Mouse (Mus musculus) R1 (cell line): ENCODE results near the gene Arhgap19.

Source experiments
- DNase-seq: peaks from one replicate; pipeline ENCODE4 v3.0.0-alpha.2; 2018; ENCODE audit warnings: low read depth, low spot score

The Arhgap19 gene

DNA sequence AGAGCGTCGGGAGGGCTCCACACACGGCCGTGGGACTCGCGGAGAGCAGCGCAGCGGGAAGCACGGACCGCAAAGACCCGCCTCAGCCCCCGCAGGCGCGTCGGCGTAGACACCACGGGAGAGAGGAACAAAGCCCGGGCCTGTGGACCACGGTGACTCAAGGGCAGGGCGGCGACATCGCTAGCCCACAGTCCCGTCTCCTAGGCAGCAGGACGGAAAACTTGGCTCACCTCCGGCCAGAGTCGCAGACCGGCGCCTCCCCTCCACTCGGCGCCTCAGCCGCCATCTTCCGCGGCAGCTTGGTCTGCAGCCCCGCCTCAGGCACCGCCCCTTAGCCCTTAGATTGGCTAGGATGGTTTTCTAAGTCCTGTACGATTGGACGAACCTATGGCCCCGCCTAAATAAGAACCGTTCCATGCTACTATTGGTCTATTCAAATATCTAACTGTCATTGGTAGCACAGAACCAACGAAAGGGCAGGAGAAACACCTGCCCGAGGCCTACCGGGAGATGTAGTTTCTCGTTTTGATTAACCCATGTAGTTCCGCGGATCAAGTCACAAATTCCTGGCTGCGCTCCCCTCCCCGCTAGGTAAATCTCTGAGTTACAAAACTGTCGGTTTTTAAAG is at the start of gene Arhgap19:
TSS of gene Arhgap19 (minus strand) at position 306 of the 628 bp plus-strand sequence.
- peak; percentile 99 for DNase-seq

- DNase-seq: peak; percentile 59
Measured at GRCm38 (mm10) chr19:41850719-41851543, 49.1 kb upstream of the Arhgap19 start.

GRCm38 (mm10) chr19:41850021-41850718 is 48.3 kb upstream of the Arhgap19 start:
- no peak for DNase-seq

GRCm38 (mm10) chr19:41847992-41848851 is 46.4 kb upstream of the Arhgap19 start, which contains the start of gene Frat2:
TSS of gene Frat2 (minus strand) at chr19:41848132.
- peak; percentile 93 for DNase-seq

DNA sequence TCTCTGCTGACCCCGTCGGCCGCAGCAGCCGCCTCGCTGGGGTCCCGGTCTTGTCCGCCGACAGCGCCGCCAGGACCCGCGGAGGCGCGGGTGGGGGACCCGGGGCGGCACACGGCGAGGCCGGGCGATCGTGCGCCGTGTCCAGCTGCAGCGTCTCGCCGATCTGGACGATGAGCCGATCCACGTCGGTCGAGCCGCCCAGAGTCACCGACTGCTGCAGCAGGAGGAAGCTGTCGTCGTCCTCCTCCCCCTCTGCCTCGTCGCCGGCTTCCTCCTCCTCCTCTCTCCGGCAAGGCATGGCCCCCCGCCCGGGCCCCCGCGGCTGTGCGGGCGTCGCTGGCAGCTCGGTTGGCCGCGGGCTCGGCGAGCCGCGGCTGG is 45.8 kb upstream of the Arhgap19 start:
- DNase-seq: peak; percentile 69

GRCm38 (mm10) chr19:41847091-41847581 is 45.3 kb upstream of the Arhgap19 start:
- peak; percentile 31 for DNase-seq

GRCm38 (mm10) chr19:41846366-41847090 is 44.7 kb upstream of the Arhgap19 start:
- DNase-seq: no peak

DNA sequence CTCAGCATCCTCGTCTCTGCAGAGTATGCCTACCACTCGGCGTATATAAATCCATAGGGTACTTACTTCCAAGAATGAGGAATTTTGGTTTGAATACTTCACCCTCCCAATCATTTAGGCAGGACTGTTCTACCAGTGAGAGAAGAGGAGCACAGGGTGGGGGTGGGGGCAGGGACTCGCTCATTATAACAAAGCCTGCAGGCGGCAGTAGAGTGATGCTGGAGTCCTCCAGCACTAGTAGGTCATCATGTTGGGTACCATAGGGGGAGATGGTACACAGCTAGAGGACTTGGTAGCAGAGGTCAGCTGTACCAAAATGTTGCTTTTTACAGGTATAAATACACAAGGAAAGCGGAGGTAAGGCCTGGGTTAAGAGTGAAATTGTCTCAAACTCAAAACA is 42.5 kb upstream of the Arhgap19 start:
- DNase-seq: peak; percentile 64

- no peak for DNase-seq
Measured at GRCm38 (mm10) chr19:41842706-41843105, 40.9 kb upstream of the Arhgap19 start.

GRCm38 (mm10) chr19:41842196-41842595 is 40.3 kb upstream of the Arhgap19 start:
- DNase-seq: no peak

- no peak for DNase-seq
Measured at GRCm38 (mm10) chr19:41841105-41841750, 39.4 kb upstream of the Arhgap19 start.

- no peak for DNase-seq
Measured at GRCm38 (mm10) chr19:41839685-41840084, 37.8 kb upstream of the Arhgap19 start.

- no peak for DNase-seq
Measured at GRCm38 (mm10) chr19:41838808-41839207, 37.0 kb upstream of the Arhgap19 start.

DNA sequence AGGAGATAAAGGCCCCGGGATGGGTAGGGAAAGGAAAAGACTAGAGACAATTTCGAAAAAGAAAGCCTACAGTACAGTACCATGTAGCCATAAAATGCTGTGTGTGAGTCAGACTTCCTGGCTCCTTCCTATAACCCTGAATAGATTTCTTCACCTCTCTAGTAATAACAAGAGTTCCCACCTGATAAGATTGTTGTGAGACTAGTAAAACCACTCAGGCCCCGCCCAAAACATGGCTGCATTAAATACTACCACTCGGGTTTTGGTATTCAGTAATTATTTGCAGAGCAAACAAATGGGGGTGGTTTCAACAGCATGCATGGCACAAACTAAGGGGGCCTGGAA is 36.0 kb upstream of the Arhgap19 start:
- no peak for DNase-seq

DNA sequence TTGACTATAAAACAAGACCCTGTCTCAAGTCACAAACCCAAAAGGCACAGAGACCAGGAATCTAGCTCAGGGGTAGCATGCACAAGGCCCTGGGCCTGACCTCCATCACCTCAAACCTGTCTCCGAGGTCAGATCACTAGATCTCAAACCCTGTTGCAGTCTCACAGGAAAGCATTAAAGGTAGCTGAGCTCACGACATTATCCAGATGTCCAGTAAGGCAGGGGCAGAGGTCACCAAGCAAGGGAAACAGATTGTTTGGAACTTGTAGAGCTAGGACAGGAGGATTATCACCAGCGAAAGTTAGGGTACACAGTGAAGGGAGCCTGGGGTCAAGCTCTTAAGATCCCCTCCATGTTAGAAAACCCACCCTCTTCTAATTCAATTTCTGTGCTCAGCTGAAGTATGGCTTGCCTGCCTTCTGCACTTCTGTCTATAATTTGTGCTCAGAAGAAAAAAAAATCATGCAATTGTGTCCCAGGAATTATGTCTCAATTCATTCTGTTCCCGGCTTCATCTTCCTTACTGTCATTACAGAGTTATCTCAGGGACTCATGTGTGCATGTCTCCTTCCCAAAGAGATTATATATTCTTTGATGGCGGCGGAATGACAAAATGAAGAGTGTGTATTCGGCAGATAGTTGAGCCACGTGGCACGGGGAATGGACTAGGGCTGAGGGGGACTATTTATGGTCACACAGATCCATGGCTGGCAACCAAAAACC is 35.5 kb upstream of the Arhgap19 start:
- no peak for DNase-seq

GRCm38 (mm10) chr19:41836719-41837118 is 34.9 kb upstream of the Arhgap19 start:
- DNase-seq: no peak

DNA sequence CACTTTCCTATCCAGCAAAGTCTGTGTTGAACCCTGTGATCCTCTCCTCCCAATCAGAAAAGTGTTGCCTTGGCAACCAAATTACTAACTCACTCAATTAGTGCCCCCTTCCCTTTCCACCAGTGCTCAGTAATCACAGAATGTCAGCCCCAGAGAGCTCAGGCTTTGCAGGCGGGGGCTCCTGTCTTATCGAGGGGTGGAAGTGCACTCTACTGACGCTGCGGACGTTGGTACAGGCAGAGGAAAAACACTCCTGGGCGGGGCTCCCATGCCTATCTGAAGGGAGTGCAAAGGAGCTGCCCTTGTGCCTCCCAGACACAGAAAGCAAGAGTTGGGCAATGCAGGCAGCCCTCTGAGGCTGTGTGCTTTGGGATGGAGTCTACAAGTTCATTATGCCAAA is 34.0 kb upstream of the Arhgap19 start:
- no peak for DNase-seq

- DNase-seq: no peak
Measured at GRCm38 (mm10) chr19:41835407-41835806, 33.6 kb upstream of the Arhgap19 start.

GRCm38 (mm10) chr19:41832501-41833201 is 30.8 kb upstream of the Arhgap19 start:
- no peak for DNase-seq
